Mouse (Mus musculus) stomach, embryonic 16.5 days (tissue): ENCODE measurements around the gene Clk4. TPM values are rescaled to one million over a fixed set of nuclear protein-coding genes. Genes with fewer than 3 reads are reported as not detected.

Source experiments
- ATAC-seq: fragments of 200-750 bp; cut with Nextera tagmentation; 2 replicates; pipeline ENCODE4 v1.8.0; 2017; ENCODE audit warnings: moderate number of reproducible peaks, moderate TSS enrichment; ENCODE audit not compliant: insufficient read depth, low FRiP score
- H3K27ac ChIP-seq: fragments of 300-500 bp; sonication (generic); 2 replicates; pipeline ENCODE4 v1.5.1; 2014; ENCODE audit warnings: low read length
- H3K27me3 ChIP-seq: fragments of 300-500 bp; sonication (generic); 2 replicates; pipeline ENCODE4 v1.6.1; 2014; ENCODE audit warnings: low read length, control low read depth, mixed read lengths; ENCODE audit not compliant: control insufficient read depth, insufficient read depth
- H3K36me3 ChIP-seq: fragments of 300-500 bp; sonication (generic); 2 replicates; pipeline ENCODE4 v1.6.1; 2014; ENCODE audit warnings: low read length; ENCODE audit not compliant: control insufficient read depth, insufficient read depth
- H3K4me1 ChIP-seq: fragments of 300-500 bp; sonication (generic); 2 replicates; pipeline ENCODE4 v1.6.1; 2014; ENCODE audit warnings: low read length, control low read depth, mixed read lengths; ENCODE audit not compliant: control insufficient read depth, insufficient read depth
- H3K4me2 ChIP-seq: fragments of 300-500 bp; sonication (generic); 2 replicates; pipeline ENCODE4 v1.6.1; 2014; ENCODE audit warnings: low read depth, low read length, mixed read lengths
- H3K4me3 ChIP-seq: fragments of 300-500 bp; sonication (generic); replicated peaks from 2 replicates; pipeline ENCODE4 v1.5.1; 2014; ENCODE audit warnings: mild to moderate bottlenecking, low read length
- H3K9ac ChIP-seq: fragments of 300-500 bp; sonication (generic); 2 replicates; pipeline ENCODE4 v1.6.1; 2014; ENCODE audit warnings: low read length
- H3K9me3 ChIP-seq: fragments of 300-500 bp; sonication (generic); replicated peaks from 2 replicates; pipeline ENCODE4 v1.6.1; 2016; ENCODE audit warnings: low read length, control low read depth; ENCODE audit not compliant: control insufficient read depth
- WGBS: fragments of 180-500 bp; shearing (Covaris S2); extraction: QIAGEN DNeasy Blood & Tissue Kit; methylation state at CpG from one replicate; pipeline ENCODE4 v1.1.7; 2014; 5-methylcytosine and 5-hydroxymethylcytosine counted together
- polyA plus RNA-seq: library from polyadenylated mRNA; unstranded; fragments of >200 nt; fragmentation: Nextera tagmentation; extraction: Ambion mirVana; gene quantifications from 2 replicates; pipeline ENCODE4 v1.2.1, GENCODE M21; 2015

The Clk4 gene
- polyA plus RNA-seq, result 115 and 123 TPM in 2 replicates

- peak within 1 kb of the TSS; percentile 99 for H3K9ac ChIP-seq
- no peaks in the 10 kb centered on the region for H3K36me3 ChIP-seq
- peak within 1 kb of the TSS; percentile 96 for H3K4me3 ChIP-seq
- peak within 1 kb of the TSS; percentile 91 for H3K27ac ChIP-seq
- H3K4me1 ChIP-seq, result peaks cover 14% of the 10 kb centered on the region
- no peak for ATAC-seq
- H3K9me3 ChIP-seq, result no peaks in the 10 kb centered on the region
- H3K27me3 ChIP-seq, result no peaks in the 10 kb centered on the region
- peak within 1 kb of the TSS; percentile 94 for H3K4me2 ChIP-seq
- 86% methylated on average over 3 of the region's 3 CpGs for WGBS
These were observed at the start of gene Clk4 for GRCm38 (mm10) chr11:51261680-51262219. Clk4 (plus strand) TSS chr11:51261730.

DNA sequence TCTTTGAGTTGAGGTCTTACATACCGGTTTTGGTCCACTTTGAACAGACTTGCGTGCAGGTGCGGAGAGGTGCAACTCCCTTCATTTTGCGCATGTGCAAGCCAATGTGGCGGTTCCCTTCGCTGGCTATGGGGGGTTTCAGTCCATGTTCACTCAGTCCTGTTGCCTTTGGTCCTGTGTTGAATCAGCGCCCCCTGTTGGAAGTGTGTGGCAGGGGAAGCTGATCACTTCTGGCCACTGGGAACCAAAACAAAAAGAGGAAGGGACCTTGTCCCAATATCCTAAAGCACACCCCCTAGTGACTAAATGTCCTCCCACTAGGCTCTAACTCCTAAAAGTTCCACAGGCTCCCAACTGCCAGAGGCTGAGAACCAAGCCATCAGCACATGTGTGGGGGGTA lies 47.5 kb upstream of the Clk4 start:
- Histone ChIP-seq H3K4me3 (no peak overlapping the region), H3K4me1 (no peaks in the 10 kb centered on the region), H3K9me3 (no peaks in the 10 kb centered on the region), H3K4me2 (no peak overlapping the region), H3K27me3 (no peaks in the 10 kb centered on the region), H3K27ac (no peak overlapping the region), H3K9ac (no peak overlapping the region), H3K36me3 (no peaks in the 10 kb centered on the region)
- ATAC-seq, result no peak
- WGBS, result 86% methylated on average over 7 of the region's 7 CpGs

GRCm38 (mm10) chr11:51219396-51219980 lies 42.0 kb upstream of the Clk4 start:
- Histone ChIP-seq H3K9me3 (no peaks in the 10 kb centered on the region), H3K36me3 (no peaks in the 10 kb centered on the region), H3K27ac (no peak overlapping the region), H3K4me1 (no peaks in the 10 kb centered on the region), H3K27me3 (no peaks in the 10 kb centered on the region), H3K4me2 (no peak overlapping the region), H3K4me3 (no peak overlapping the region), H3K9ac (no peak overlapping the region)
- no peak for ATAC-seq
- 82% methylated on average over 12 of the region's 12 CpGs for WGBS

- Histone ChIP-seq H3K36me3 (no peaks in the 10 kb centered on the region), H3K4me2 (no peak within 1 kb of the TSS), H3K4me1 (no peaks in the 10 kb centered on the region), H3K9ac (no peak within 1 kb of the TSS), H3K4me3 (no peak within 1 kb of the TSS), H3K9me3 (no peaks in the 10 kb centered on the region), H3K27me3 (no peaks in the 10 kb centered on the region), H3K27ac (no peak within 1 kb of the TSS)
- 92% methylated on average over 11 of the region's 11 CpGs for WGBS
- ATAC-seq, result no peak
These were observed 41.2 kb upstream of the Clk4 start, which contains the start of gene Gm12569 for GRCm38 (mm10) chr11:51220308-51220707. Gm12569 (plus strand) TSS chr11:51220473.

GRCm38 (mm10) chr11:51227104-51227503 lies 34.4 kb upstream of the Clk4 start:
- Histone ChIP-seq H3K27ac (no peak overlapping the region), H3K4me2 (no peak overlapping the region), H3K36me3 (no peaks in the 10 kb centered on the region), H3K4me3 (no peak overlapping the region), H3K9ac (no peak overlapping the region), H3K27me3 (no peaks in the 10 kb centered on the region), H3K4me1 (no peaks in the 10 kb centered on the region), H3K9me3 (no peaks in the 10 kb centered on the region)
- WGBS, result 86% methylated on average over 4 of the region's 4 CpGs
- no peak for ATAC-seq

DNA sequence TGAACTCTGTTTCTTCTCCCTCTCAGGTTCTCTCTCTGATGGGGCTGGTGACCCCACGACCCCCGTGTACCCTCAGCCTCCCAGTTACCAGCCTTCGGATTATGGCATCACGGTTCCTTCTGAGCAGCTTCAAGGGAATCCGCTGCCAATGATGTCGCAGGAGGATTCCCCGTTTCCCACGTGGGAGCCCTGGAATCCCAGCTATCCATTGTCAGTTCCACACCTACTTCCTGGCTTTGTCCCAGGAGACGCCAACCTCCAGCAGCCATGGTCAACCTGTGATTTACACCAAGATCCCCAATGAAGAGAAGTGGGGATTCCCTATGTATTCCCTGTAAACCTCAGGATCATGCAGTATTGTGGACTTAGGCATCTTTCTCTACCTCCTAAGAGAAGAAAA lies 26.9 kb upstream of the Clk4 start:
- no peak overlapping the region for H3K27ac ChIP-seq
- WGBS, result 89% methylated on average over 9 of the region's 9 CpGs
- H3K4me2 ChIP-seq, result no peak overlapping the region
- H3K4me1 ChIP-seq, result no peaks in the 10 kb centered on the region
- H3K27me3 ChIP-seq, result no peaks in the 10 kb centered on the region
- ATAC-seq, result no peak
- H3K4me3 ChIP-seq, result no peak overlapping the region
- no peaks in the 10 kb centered on the region for H3K9me3 ChIP-seq
- H3K36me3 ChIP-seq, result no peaks in the 10 kb centered on the region
- H3K9ac ChIP-seq, result no peak overlapping the region

DNA sequence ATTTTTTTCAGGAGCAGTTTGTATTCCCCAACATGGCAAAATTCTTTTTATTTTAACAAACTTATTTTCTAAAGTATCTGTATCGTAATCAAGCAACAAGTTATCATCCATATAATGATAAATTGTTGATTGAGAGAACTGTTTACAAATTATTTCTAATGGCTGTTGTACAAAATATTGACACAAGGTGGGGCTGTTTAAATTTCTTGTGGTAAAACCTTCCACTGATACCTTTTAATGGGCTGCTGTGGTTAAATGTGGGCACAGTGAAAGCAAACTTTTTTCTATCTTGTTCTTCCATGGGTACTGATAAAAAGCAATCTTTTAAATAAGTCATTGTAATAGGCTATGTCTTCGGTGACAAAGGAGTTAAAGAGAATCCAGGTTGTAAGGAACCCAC lies 18.6 kb upstream of the Clk4 start:
- H3K27ac ChIP-seq, result no peak overlapping the region
- no peak for ATAC-seq
- no peaks in the 10 kb centered on the region for H3K4me1 ChIP-seq
- WGBS, result 83% methylated on average over 2 of the region's 2 CpGs
- no peak overlapping the region for H3K4me2 ChIP-seq
- H3K4me3 ChIP-seq, result no peak overlapping the region
- no peaks in the 10 kb centered on the region for H3K27me3 ChIP-seq
- no peaks in the 10 kb centered on the region for H3K9me3 ChIP-seq
- H3K36me3 ChIP-seq, result no peaks in the 10 kb centered on the region
- H3K9ac ChIP-seq, result no peak overlapping the region

DNA sequence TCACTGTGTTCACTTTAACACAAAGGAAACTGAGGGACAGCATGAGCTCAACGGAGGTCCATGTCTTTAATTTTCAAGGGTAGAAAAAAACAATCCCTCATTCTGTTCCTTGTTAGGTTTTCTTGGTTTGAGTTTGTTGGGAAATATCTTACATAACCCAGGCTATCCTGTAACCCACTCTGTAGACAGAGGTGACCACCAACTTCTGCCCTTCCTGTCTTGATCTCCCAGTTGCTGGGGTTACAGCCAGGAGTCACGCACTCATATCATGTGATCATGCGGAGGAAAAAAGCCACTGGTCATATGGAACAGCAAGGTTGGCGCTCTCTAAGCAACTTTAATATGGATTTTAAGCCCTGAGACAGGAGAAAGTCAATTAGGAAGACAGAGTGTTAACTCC lies 4.5 kb upstream of the Clk4 start:
- WGBS, result 83% methylated on average over 4 of the region's 4 CpGs
- ATAC-seq, result no peak

DNA sequence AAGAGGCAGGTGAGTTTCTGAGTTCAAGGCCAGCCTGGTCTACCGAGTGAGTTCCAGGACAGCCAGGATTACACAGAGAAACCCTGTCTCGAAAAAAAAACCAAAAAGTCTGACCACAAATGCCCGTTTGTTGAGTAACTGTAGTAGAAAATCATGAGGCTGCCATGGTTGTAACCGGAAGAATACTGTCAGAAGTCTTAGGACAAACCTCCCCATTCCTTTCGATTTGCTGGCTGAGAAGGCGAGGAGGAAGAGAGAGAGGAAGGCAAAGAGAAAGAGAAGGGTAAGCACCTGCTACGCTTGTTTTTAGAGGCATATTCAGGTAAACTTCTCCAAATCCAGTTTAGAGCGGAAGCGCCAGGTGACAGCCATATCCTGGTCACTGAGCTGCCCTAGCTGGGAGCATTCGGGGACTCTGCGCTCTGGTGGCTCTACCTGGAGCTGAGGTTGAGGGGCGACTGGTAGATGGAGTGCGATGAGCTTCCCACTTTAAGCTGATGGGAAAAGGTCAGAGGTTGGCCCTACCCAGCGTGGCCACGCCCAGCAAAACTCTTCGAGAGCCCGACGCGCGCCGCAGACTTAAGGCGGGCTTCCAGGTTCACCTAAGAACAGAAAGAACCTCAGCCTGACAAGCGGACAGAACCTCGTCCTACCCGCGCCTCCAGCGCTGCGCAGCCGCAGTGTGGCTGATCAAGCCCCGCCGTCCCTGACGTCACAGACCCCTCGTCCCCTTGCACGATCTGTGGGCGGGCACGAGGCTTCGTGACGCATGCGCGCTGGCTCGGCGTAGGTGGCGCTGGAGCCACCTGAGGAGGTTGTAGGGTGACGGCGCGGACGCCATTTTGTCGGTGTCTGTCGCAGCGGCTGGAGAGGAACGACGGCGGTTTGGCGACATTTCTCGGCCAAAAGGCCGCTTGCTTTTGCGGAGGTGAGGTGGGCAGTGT lies 1.1 kb downstream of the Clk4 start, which contains the start of gene BC049762:
TSS of gene BC049762 (minus strand) at position 705 of the 944 bp plus-strand sequence.
- Histone ChIP-seq H3K4me3 (peak within 1 kb of the TSS; percentile 96), H3K4me1 (peaks cover 14% of the 10 kb centered on the region), H3K9me3 (no peaks in the 10 kb centered on the region), H3K27me3 (no peaks in the 10 kb centered on the region), H3K27ac (peak within 1 kb of the TSS; percentile 94), H3K9ac (peak within 1 kb of the TSS; percentile 99), H3K4me2 (peak within 1 kb of the TSS; percentile 94), H3K36me3 (no peaks in the 10 kb centered on the region)
- WGBS, result 7% methylated on average over 57 of the region's 57 CpGs
- ATAC-seq, result peak; percentile 98

More for the DNA sequence above, 4.5 kb upstream of the Clk4 start:
- Histone ChIP-seq H3K36me3 (no peaks in the 10 kb centered on the region), H3K27ac (no peak overlapping the region), H3K9me3 (no peaks in the 10 kb centered on the region), H3K27me3 (no peaks in the 10 kb centered on the region), H3K4me3 (no peak overlapping the region), H3K4me2 (no peak overlapping the region), H3K4me1 (no peaks in the 10 kb centered on the region), H3K9ac (no peak overlapping the region)
